Mouse (Mus musculus) MEL (cell line): ENCODE data around the gene Retsat. TPM values are rescaled to one million over a fixed set of nuclear protein-coding genes. Genes with fewer than 3 reads are reported as not detected.

Experiments used
- DNase-seq: peaks from one replicate; pipeline ENCODE4 v3.0.0; 2011; ENCODE audit warnings: low read depth, low spot score
- H3K27ac ChIP-seq: 2 replicates; pipeline ENCODE4 v1.5.1; 2012; ENCODE audit warnings: low read depth, mild to moderate bottlenecking, control low read depth, low read length, moderate library complexity; ENCODE audit not compliant: control insufficient read depth
- H3K27me3 ChIP-seq, 2 experiments: fragments of 150-350 bp in 1 of 2; sonication (generic) in 1 of 2; 2 replicates each; pipeline ENCODE4 v1.6.1; 2012; ENCODE audit warnings: low read length in 2 of 2, mild to moderate bottlenecking in 2 of 2, improper control_type of control experiment in 1 of 2, moderate library complexity in 1 of 2; ENCODE audit not compliant: insufficient read depth in 2 of 2, control insufficient read depth in 1 of 2
- H3K36me3 ChIP-seq, 2 experiments: 2 replicates each; pipeline ENCODE4 v1.6.1; 2012 to 2014; ENCODE audit warnings: low read length in 2 of 2, improper control_type of control experiment in 1 of 2, inconsistent platforms in 1 of 2, mild to moderate bottlenecking in 1 of 2; ENCODE audit not compliant: insufficient read depth in 2 of 2, control insufficient read depth in 1 of 2
- H3K4me1 ChIP-seq, 2 experiments: fragments of 150-350 bp in 1 of 2; sonication (generic) in 1 of 2; 2 replicates each; pipeline ENCODE4 v1.6.1; 2012; ENCODE audit warnings: low read length in 2 of 2, improper control_type of control experiment in 1 of 2, mild to moderate bottlenecking in 1 of 2; ENCODE audit not compliant: insufficient read depth in 2 of 2, control insufficient read depth in 1 of 2
- H3K4me3 ChIP-seq, 2 experiments: fragments of 150-350 bp in 1 of 2; sonication (generic) in 1 of 2; 2 replicates each; pipeline ENCODE4 v1.5.1; 2012; ENCODE audit warnings: low read depth in 2 of 2, low read length in 2 of 2, mild to moderate bottlenecking in 2 of 2, moderate library complexity in 2 of 2, control low read depth in 1 of 2, improper control_type of control experiment in 1 of 2; ENCODE audit not compliant: control insufficient read depth in 1 of 2, insufficient read depth in 1 of 2
- H3K79me2 ChIP-seq: 2 replicates; pipeline ENCODE4 v1.6.1; 2012; ENCODE audit warnings: mild to moderate bottlenecking, low read length, moderate library complexity; ENCODE audit not compliant: control insufficient read depth, poor library complexity, insufficient read depth
- H3K9ac ChIP-seq: 2 replicates; pipeline ENCODE4 v1.6.1; 2012; ENCODE audit warnings: low read depth, mild to moderate bottlenecking, control low read depth, low read length, moderate library complexity; ENCODE audit not compliant: control insufficient read depth, poor library complexity, severe bottlenecking
- H3K9me3 ChIP-seq: fragments of 150-350 bp; sonication (generic); replicated peaks from 2 replicates; pipeline ENCODE4 v1.6.1; 2012; ENCODE audit warnings: mild to moderate bottlenecking, low read length, improper control_type of control experiment, moderate library complexity; ENCODE audit not compliant: insufficient read depth
- CTCF ChIP-seq, 3 experiments: IDR thresholded peaks in 2 of 3; conservative IDR thresholded peaks in 1 of 3; 2 replicates each; pipeline ENCODE4 v1.5.1; 2011 to 2012; ENCODE audit warnings: low read length in 3 of 3, low read depth in 2 of 3, mild to moderate bottlenecking in 2 of 3, improper control_type of control experiment in 1 of 3, inconsistent platforms in 1 of 3, mixed read lengths in 1 of 3, moderate library complexity in 1 of 3; ENCODE audit not compliant: control insufficient read depth in 1 of 3, insufficient read depth in 1 of 3, poor library complexity in 1 of 3, severe bottlenecking in 1 of 3
- JUND ChIP-seq: IDR thresholded peaks from 2 replicates; pipeline ENCODE4 v1.6.1; 2011; ENCODE audit warnings: low read depth, mild to moderate bottlenecking, improper control_type of control experiment, low read length
- KAT2A ChIP-seq: conservative IDR thresholded peaks from 2 replicates; pipeline ENCODE4 v1.6.1; 2012; ENCODE audit warnings: low read depth, low read length, improper control_type of control experiment, inconsistent platforms
- MAFK ChIP-seq: IDR thresholded peaks from 2 replicates; pipeline ENCODE4 v1.6.1; 2011; ENCODE audit warnings: low read depth, mild to moderate bottlenecking, low read length, improper control_type of control experiment, borderline replicate concordance
- MYB ChIP-seq: IDR thresholded peaks from 2 replicates; pipeline ENCODE4 v1.6.1; 2011; ENCODE audit warnings: mild to moderate bottlenecking, low read depth, low read length, improper control_type of control experiment
- MYC ChIP-seq: IDR thresholded peaks from 2 replicates; pipeline ENCODE4 v1.6.1; 2011; ENCODE audit warnings: low read depth, mild to moderate bottlenecking, low read length, improper control_type of control experiment, moderate library complexity
- NELFE ChIP-seq: IDR thresholded peaks from 2 replicates; pipeline ENCODE4 v1.6.1; 2011; ENCODE audit warnings: low read depth, low read length, improper control_type of control experiment
- POLR2A ChIP-seq, 2 experiments: IDR thresholded peaks; 2 replicates each; pipeline ENCODE4 v1.6.1; 2011 to 2012; ENCODE audit warnings: low read length in 2 of 2, mild to moderate bottlenecking in 2 of 2, control low read depth in 1 of 2, improper control_type of control experiment in 1 of 2, low read depth in 1 of 2, moderate library complexity in 1 of 2; ENCODE audit not compliant: control insufficient read depth in 1 of 2, insufficient read depth in 1 of 2, poor library complexity in 1 of 2
- POLR2AphosphoS2 ChIP-seq: IDR thresholded peaks from 2 replicates; pipeline ENCODE4 v1.6.1; 2011; ENCODE audit warnings: low read length, improper control_type of control experiment
- POLR2AphosphoS5 ChIP-seq: IDR thresholded peaks from 2 replicates; pipeline ENCODE4 v1.6.1; 2012; ENCODE audit warnings: low read depth, borderline replicate concordance, mild to moderate bottlenecking, inconsistent platforms, low read length, moderate library complexity, mixed read lengths
- RAD21 ChIP-seq: IDR thresholded peaks from 2 replicates; pipeline ENCODE4 v1.6.1; 2011; ENCODE audit warnings: mild to moderate bottlenecking, low read depth, low read length, improper control_type of control experiment
- RCOR1 ChIP-seq: IDR thresholded peaks from 2 replicates; pipeline ENCODE4 v1.6.1; 2012; ENCODE audit warnings: low read depth, mild to moderate bottlenecking, inconsistent platforms, low read length, improper control_type of control experiment
- SMC3 ChIP-seq: IDR thresholded peaks from 2 replicates; pipeline ENCODE4 v1.6.1; 2011; ENCODE audit warnings: low read depth, low read length, improper control_type of control experiment
- TBP ChIP-seq: IDR thresholded peaks from 2 replicates; pipeline ENCODE4 v1.8.0; 2011; ENCODE audit warnings: low read depth, low read length, improper control_type of control experiment
- TCF12 ChIP-seq: IDR thresholded peaks from 2 replicates; pipeline ENCODE4 v1.6.1; 2014; ENCODE audit warnings: low read depth, mild to moderate bottlenecking, inconsistent platforms, low read length, improper control_type of control experiment, moderate library complexity
- USF1 ChIP-seq: IDR thresholded peaks from 2 replicates; pipeline ENCODE4 v1.6.1; 2014; ENCODE audit warnings: low read depth, mild to moderate bottlenecking, inconsistent platforms, low read length, improper control_type of control experiment, moderate library complexity
- ZMIZ1 ChIP-seq: IDR thresholded peaks from 2 replicates; pipeline ENCODE4 v1.6.1; 2012; ENCODE audit warnings: low read depth, mild to moderate bottlenecking, inconsistent platforms, low read length, improper control_type of control experiment, moderate library complexity
- polyA plus RNA-seq, 2 experiments: library from polyadenylated mRNA; stranded (reverse) in 1 of 2; unstranded in 1 of 2; fragments of >175 nt in 1 of 2; fragments of >200 nt in 1 of 2; gene quantifications; 2 replicates each; pipeline versions ENCODE4 v1.2.1 to v1.2.4; 2012; ENCODE audit warnings: low replicate concordance in 2 of 2, low read depth in 1 of 2; ENCODE audit not compliant: insufficient read length in 2 of 2, insufficient read depth in 1 of 2, missing spikeins in 1 of 2
- total RNA-seq: library from RNA; depleted of rRNA; stranded (reverse); fragments of 300-350 nt; gene quantifications from 2 replicates; pipeline ENCODE4 v1.2.3, GENCODE M21; 2012

Retsat gene
- total and polyA plus RNA-seq, 3 experiments = 40.3 to 61.5 TPM; not detected in 1

DNA sequence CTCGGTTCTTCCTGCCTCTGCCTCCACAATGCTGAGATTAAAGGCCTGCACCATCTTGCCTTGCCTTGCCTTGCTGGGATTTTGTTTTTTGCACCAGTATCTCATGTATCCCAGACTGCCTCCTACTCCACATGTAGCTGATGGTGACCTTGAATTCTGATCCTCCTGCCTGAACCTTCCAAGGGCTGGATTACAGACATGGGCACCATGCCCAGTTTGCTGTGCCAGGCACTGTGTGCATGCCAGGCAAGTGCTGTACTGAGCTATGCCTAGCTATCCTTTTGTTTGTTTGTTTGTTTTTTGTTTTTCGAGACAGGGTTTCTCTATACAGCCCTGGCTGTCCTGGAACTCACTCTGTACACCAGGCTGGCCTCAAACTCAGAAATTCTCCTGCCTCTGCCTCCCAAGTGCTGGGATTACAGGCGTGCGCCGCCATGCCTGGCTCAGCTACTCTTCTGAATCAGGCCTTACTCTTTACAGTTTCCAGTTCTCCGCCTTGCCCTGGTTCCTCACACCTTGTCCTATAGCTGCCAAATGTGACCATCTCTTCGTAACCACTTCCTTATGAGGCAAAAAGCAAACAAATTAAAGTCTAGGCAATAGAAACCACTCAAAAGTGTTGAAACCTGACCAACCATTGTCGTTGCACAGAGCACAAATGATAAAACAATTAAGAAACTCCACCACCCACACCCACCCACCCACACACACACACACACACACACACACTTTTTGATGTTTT lies 25.6 kb downstream of the Retsat start:
- Histone ChIP-seq H3K4me3 (no peak overlapping the region), H3K9ac (no peak overlapping the region), H3K36me3 (0 out of 4 replicates have a peak, but pooled peaks cover 0 to 2% of the 10 kb centered on the region in 2 experiments), H3K4me1 (no peaks in the 10 kb centered on the region), H3K9me3 (no peaks in the 10 kb centered on the region), H3K79me2 (no peaks in the 10 kb centered on the region), H3K27ac (no peak overlapping the region), H3K27me3 (peaks cover 2 to 7% of the 10 kb centered on the region in 2 experiments; a peak in 3 of 4 replicates)
- TF ChIP-seq TBP = no peak
- TF ChIP-seq NELFE = no peak
- TF ChIP-seq TCF12 = no peak
- TF ChIP-seq POLR2AphosphoS5 = no peak
- DNase-seq = no peak

DNA sequence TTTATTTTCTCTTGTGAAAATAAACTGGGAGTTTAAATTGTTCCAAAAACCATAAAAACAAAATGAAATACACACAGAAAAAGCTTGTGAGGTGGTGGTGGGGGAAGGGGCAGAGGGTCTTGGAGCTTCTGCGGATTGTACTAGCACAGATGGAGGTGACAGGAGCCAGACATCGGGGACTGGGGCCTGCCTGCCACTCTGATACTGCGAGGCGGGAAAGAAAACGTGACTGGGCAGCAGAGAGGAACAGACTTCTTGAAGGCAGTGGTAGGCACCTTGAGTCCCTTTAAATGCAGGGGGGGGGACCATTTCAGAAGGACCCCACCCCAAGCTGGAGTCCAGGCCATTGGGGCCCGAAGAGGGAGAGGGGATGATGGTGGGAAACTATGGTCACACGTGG lies 28.1 kb downstream of the Retsat start:
- peaks cover 4 to 7% of the 10 kb centered on the region in 2 experiments for H3K27me3 ChIP-seq
- H3K4me1 ChIP-seq = no peaks in the 10 kb centered on the region
- no peaks in the 10 kb centered on the region for H3K79me2 ChIP-seq
- H3K27ac ChIP-seq = no peak overlapping the region
- TF ChIP-seq CTCF (IDR thresholded peaks at IDR 0.05 in 2 of 3, conservative IDR thresholded peaks at IDR 0.05 in 1 of 3; ENCODE audit: control insufficient read depth in 1 of 3, insufficient read depth in 1 of 3, low read depth in 2 of 3, low read length in 3 of 3, poor library complexity in 1 of 3, severe bottlenecking in 1 of 3) (no peak), RAD21 (no peak), USF1 (no peak), POLR2AphosphoS2 (no peak), JUND (no peak), MAFK (no peak), KAT2A (no peak), MYB (no peak), TCF12 (no peak), SMC3 (no peak)
- no peak overlapping the region for H3K4me3 ChIP-seq
- no peak overlapping the region for H3K9ac ChIP-seq
- DNase-seq = no peak
- H3K9me3 ChIP-seq = no peaks in the 10 kb centered on the region
- no peaks in the 10 kb centered on the region for H3K36me3 ChIP-seq

DNA sequence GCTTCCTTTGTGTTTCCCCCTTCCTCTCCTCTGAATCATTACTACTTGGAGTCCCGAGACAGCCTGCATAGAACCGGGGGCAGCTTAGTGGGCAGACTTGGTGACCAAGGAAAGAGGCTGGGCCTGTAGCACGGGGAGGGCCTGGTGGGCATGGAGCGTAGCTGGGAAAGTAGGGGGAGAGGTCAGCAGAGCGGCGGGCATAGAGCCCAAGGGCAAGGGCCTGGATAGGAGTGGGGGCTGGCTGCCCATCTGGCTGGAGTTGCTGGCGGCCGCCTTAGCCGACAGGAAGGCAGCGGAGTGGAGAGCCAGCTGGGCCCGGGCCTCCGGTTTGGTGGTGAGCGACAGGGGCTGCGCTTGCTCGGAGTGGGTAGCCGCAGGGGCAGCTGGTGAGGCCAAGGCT lies 29.0 kb downstream of the Retsat start:
- Histone ChIP-seq H3K4me1 (no peaks in the 10 kb centered on the region), H3K27me3 (peaks cover 4 to 10% of the 10 kb centered on the region in 2 experiments), H3K9me3 (no peaks in the 10 kb centered on the region), H3K79me2 (no peaks in the 10 kb centered on the region), H3K36me3 (no peaks in the 10 kb centered on the region), H3K27ac (no peak overlapping the region), H3K4me3 (no peak overlapping the region), H3K9ac (no peak overlapping the region)
- no peak for DNase-seq
- no peak for TF ChIP-seq MYC
- TF ChIP-seq POLR2AphosphoS2 = no peak
- no peak for TF ChIP-seq RCOR1
- no peak for TF ChIP-seq TBP
- no peak for TF ChIP-seq POLR2A (IDR thresholded peaks at IDR 0.05; ENCODE audit: control insufficient read depth in 1 of 2, insufficient read depth in 1 of 2, low read depth in 1 of 2, low read length in 2 of 2, poor library complexity in 1 of 2)
- no peak for TF ChIP-seq ZMIZ1
